Mouse (Mus musculus) thymus, postnatal 36 days (tissue): ENCODE measurements at regions not wholly inside any gene's neighbourhood (a gene's known extent, or its start where the extent isn't known, plus 50 kb on each side); places are given as distances from the start of the nearest gene placed in this dataset.
A peak's percentile ranks its signal among the peaks of the same experiment; 100 is the strongest.
"Not testable (repeated sequence)": the region's sequence is repeated elsewhere in the genome, so short reads cannot be mapped to it uniquely, and the experiment has no call there.

Experiments
- DNase-seq, 2 experiments: peaks; one replicate each; pipeline ENCODE4 v3.0.0; 2022; ENCODE audit warnings: mixed read lengths in 2 of 2

GRCm38 (mm10) chr9:115805224-115805623 lies 104.0 kb upstream of the Gadl1 start:
- no peak for DNase-seq

GRCm38 (mm10) chr9:115806018-115806702 lies 103.1 kb upstream of the Gadl1 start:
- no peak for DNase-seq

DNA sequence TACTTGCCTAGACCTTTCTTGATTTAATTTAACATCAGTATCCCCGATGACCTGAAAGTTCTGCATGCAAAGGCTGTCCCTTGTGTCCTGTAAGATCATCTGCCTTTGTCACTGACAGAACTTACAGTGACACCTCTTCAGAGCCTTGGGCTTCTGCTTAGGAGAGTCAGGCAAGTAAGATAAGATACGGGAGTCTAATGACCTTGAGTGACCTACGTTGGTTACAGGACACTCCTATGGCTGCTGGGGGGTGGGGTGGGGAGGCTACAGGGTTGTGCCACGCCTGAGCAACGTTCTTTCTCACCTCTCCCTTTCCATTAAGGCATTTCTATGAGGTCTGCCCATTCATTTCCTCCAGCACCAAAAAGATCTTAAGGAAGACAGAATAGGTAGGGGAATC lies 69.1 kb upstream of the Gadl1 start:
- DNase-seq, result no peak

DNA sequence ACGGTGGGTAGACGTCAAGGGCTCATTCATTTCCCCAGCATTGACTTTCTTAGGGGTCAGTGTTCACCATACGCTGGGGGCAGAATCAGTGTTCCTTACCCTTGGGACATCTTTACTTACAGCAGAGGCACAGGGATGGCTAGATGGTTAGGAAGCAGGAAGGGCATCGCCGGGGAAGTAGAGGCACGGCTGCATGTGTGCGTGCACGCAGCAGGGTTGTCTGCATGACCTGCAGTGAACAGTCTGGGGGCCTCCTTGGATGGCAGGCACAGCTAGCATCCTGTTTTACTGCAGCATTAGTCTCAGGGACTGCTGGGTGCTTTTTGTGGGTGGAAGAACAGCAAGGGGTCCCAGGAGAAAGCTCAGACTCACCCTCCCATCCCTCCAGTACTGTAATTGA lies 68.5 kb upstream of the Gadl1 start:
- DNase-seq, result no peak

- no peak for DNase-seq
Measured at GRCm38 (mm10) chr9:115841684-115842083, 67.6 kb upstream of the Gadl1 start.

DNA sequence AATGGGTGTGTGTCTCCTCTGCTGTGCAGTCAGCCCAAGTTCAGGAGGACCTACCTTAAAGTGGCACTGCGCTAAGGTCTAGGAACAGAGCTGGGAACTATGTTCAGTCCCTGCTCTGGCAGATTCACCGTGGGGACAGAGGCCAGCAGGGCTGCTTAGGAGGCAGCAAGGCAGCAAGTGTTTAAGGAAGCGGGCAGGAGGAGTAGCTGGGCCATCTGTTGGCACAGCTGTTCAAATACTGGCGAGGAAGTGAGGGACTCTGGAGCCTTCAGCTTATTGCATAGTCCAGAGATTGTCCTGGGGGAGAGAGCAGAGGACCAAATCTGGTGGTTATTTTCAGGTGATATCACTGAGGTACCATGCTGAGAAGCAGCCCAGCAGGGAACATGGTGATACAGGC lies 64.9 kb upstream of the Gadl1 start:
- DNase-seq, result no peak

- no peak for DNase-seq
Measured at GRCm38 (mm10) chr9:115845091-115845490, 64.2 kb upstream of the Gadl1 start.

GRCm38 (mm10) chr9:115847289-115848074 lies 61.8 kb upstream of the Gadl1 start:
- DNase-seq, result no peak

GRCm38 (mm10) chr9:115853210-115853842 lies 55.9 kb upstream of the Gadl1 start:
- not testable (repeated sequence) for DNase-seq

GRCm38 (mm10) chr9:115857301-115857700 lies 52.0 kb upstream of the Gadl1 start:
- DNase-seq, result no peak

- DNase-seq, result peak; percentile 20 to 27
Measured at GRCm38 (mm10) chr9:115858848-115859247, 50.4 kb upstream of the Gadl1 start.
